Mouse (Mus musculus): Measurements from ENCODE around the gene Scand1. TPM values are rescaled to one million over a fixed set of nuclear protein-coding genes. Genes with fewer than 3 reads are reported as not detected.

The Scand1 gene
- polyA plus RNA-seq, 1 experiment = 80.6 TPM

DNA sequence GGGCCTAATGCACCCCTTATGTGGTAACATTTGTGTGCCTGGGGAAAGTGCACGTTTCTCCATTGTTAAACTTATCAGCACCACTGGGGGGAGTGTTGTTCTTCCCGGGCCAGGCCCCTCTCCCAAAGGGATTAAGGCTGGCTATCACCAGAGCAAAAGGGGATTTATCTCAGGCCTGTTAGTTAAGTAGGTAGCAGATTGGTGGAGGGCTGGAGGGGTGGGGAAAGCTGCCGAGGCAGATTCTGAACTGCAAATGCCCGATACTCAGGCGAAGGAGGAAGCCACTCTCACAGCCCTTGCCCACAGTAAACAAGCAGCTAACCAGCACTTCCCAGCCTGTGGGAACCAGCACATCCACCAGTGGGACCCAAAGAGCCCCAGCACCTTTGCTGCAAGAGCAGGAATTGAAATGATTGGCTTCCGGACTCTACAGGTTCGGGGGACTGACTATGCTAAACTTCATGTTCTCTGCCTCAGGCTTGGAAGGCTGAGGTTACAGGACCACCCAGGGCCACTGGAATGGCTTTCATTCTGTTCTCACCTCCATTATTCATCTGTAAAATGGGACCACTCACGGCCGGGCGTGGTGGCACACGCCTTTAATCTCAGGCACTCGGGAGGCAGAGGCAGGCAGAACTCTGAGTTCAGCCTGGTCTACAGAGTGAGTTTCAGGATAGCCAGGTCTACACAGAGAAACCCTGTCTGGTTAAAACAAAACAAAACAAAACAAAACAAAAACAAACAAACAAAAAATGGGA is 32.5 kb upstream of the Scand1 start:
- H3K27me3 ChIP-seq (ENCODE audit: control insufficient read depth, insufficient read depth, low read length) = no peaks in the 10 kb centered on the region
- TF ChIP-seq CTCF (IDR thresholded peaks at IDR 0.05; ENCODE audit: borderline replicate concordance, insufficient read depth, low read depth, low read length) (no peak; the same call in 1 of the 2 replicates), POLR2A (IDR thresholded peaks at IDR 0.05; ENCODE audit: borderline replicate concordance, insufficient read depth, low read length) (no peak)
- no peak overlapping the region for H3K27ac ChIP-seq (ENCODE audit: insufficient read depth, low read length)
- H3K4me1 ChIP-seq (ENCODE audit: control insufficient read depth, insufficient read depth, low read length) = no peaks in the 10 kb centered on the region; the same call in 1 of the 2 replicates
- no peak overlapping the region for H3K4me3 ChIP-seq (replicated peaks; ENCODE audit: insufficient read depth, low read depth, low read length)
- 65% methylated on average over 12 of the region's 12 CpGs for WGBS
- DNase-seq = peak; percentile 23 to 30

DNA sequence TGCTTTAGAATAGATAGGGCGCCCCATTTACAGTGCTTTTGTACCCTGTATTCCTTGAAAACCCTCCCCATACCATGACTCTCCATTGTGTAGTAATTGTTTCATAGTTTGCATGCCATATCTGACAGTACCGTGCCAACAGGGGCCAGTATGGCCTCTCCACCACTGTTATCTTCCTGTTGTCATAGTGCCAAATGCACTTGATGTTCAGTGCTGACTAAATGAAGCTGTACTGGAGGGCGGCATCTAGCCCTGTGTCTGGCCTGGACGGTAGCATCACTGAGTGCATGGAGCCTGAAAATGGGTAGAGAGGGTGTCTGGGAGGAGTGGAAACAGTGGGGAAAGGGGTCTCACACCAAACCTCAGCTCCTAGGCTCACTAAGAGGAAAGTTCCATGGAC is 27.6 kb upstream of the Scand1 start:
- no peak overlapping the region for H3K27ac ChIP-seq (ENCODE audit: insufficient read depth, low read length)
- WGBS = 82% methylated on average over 4 of the region's 4 CpGs
- no peaks in the 10 kb centered on the region; the same call in 1 of the 2 replicates for H3K4me1 ChIP-seq (ENCODE audit: control insufficient read depth, insufficient read depth, low read length)
- TF ChIP-seq CTCF (IDR thresholded peaks at IDR 0.05; ENCODE audit: borderline replicate concordance, insufficient read depth, low read depth, low read length) = no peak
- H3K27me3 ChIP-seq (ENCODE audit: control insufficient read depth, insufficient read depth, low read length) = no peaks in the 10 kb centered on the region
- DNase-seq = no peak
- no peak overlapping the region for H3K4me3 ChIP-seq (replicated peaks; ENCODE audit: insufficient read depth, low read depth, low read length)

DNA sequence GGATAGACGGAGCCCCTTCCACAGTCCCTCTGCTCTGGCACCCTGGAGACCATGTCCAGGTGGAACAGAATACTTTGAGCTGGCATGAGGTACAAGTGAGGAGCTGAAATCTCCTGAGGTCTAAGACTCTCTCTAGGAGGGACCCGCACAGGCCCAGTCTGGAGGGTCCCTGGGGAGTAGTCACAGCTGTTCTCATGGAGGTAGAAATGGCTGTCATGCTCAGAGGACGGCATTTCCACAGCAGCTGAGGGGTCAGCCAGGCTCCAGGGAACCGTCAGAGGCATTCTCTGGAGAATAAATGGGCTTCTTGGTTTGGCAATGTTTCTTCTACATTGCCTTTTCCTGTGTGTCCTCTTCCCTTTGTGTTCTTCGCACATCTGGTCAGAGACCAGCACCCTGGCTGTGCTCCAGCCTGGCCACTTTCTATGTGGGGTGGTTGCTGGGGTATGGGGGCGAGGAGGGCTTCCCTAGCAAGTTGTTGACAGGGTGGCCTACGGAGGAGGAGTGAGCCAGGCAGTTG is 19.0 kb upstream of the Scand1 start:
- H3K4me3 ChIP-seq (replicated peaks; ENCODE audit: insufficient read depth, low read depth, low read length) = no peak overlapping the region
- no peak for DNase-seq
- WGBS = 68% methylated on average over 7 of the region's 7 CpGs
- TF ChIP-seq CTCF (IDR thresholded peaks at IDR 0.05; ENCODE audit: borderline replicate concordance, insufficient read depth, low read depth, low read length) = no peak
- no peak for TF ChIP-seq POLR2A (IDR thresholded peaks at IDR 0.05; ENCODE audit: borderline replicate concordance, insufficient read depth, low read length)
- no peak overlapping the region for H3K27ac ChIP-seq (ENCODE audit: insufficient read depth, low read length)
- no peaks in the 10 kb centered on the region for H3K4me1 ChIP-seq (ENCODE audit: control insufficient read depth, insufficient read depth, low read length)
- no peaks in the 10 kb centered on the region for H3K27me3 ChIP-seq (ENCODE audit: control insufficient read depth, insufficient read depth, low read length)

DNA sequence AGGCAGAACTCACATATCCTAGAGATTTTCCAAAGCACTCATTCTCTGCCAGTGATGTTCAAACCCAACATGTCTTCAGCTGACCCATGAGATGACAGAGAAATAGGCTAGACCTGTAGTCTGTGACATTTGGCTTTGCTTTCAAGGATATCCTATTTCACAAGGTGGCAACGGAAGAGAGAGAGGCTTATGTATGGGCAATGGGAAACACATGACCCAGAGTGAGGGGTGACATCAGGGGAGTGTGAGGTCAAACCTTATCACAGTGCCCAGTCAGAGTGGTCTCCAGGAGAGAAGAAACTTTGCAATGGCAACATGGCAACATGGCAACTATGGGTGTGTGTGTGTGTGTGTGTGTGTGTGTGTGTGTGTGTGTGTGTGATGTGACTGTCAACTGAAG is 18.2 kb upstream of the Scand1 start:
- Histone ChIP-seq H3K4me1 (ENCODE audit: control insufficient read depth, insufficient read depth, low read length) (no peaks in the 10 kb centered on the region), H3K27me3 (ENCODE audit: control insufficient read depth, insufficient read depth, low read length) (no peaks in the 10 kb centered on the region), H3K27ac (ENCODE audit: insufficient read depth, low read length) (no peak overlapping the region), H3K4me3 (replicated peaks; ENCODE audit: insufficient read depth, low read depth, low read length) (no peak overlapping the region)
- 76% methylated on average over 1 of the region's 1 CpGs for WGBS
- no peak for DNase-seq
- TF ChIP-seq CTCF (IDR thresholded peaks at IDR 0.05; ENCODE audit: borderline replicate concordance, insufficient read depth, low read depth, low read length) (no peak), POLR2A (IDR thresholded peaks at IDR 0.05; ENCODE audit: borderline replicate concordance, insufficient read depth, low read length) (no peak)

DNA sequence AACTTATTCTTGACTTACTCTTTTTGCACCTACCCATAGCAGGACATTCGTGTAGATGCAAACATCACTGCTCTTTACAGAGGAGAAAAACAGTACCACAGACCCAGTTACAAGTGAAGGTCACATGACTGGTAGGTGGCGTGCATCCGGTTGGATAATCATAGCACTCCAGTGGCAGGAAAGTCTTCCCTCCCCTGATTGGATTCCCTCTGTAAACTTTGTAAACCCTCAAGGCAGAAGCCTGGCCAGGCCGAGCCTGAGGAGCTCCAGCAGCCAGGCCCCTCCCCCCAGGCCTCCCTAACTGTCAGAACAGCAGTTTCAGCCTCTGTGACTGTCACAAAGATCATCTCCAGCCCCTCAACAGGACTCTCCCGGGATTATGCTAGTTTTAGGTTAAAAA is 12.2 kb upstream of the Scand1 start:
- no peak overlapping the region for H3K27ac ChIP-seq (ENCODE audit: insufficient read depth, low read length)
- H3K27me3 ChIP-seq (ENCODE audit: control insufficient read depth, insufficient read depth, low read length) = no peaks in the 10 kb centered on the region
- 58% methylated on average over 5 of the region's 5 CpGs for WGBS
- TF ChIP-seq POLR2A (IDR thresholded peaks at IDR 0.05; ENCODE audit: borderline replicate concordance, insufficient read depth, low read length) = no peak
- TF ChIP-seq CTCF (IDR thresholded peaks at IDR 0.05; ENCODE audit: borderline replicate concordance, insufficient read depth, low read depth, low read length) = no peak
- H3K4me3 ChIP-seq (replicated peaks; ENCODE audit: insufficient read depth, low read depth, low read length) = no peak overlapping the region
- H3K4me1 ChIP-seq (ENCODE audit: control insufficient read depth, insufficient read depth, low read length) = no peaks in the 10 kb centered on the region
- DNase-seq = no peak

DNA sequence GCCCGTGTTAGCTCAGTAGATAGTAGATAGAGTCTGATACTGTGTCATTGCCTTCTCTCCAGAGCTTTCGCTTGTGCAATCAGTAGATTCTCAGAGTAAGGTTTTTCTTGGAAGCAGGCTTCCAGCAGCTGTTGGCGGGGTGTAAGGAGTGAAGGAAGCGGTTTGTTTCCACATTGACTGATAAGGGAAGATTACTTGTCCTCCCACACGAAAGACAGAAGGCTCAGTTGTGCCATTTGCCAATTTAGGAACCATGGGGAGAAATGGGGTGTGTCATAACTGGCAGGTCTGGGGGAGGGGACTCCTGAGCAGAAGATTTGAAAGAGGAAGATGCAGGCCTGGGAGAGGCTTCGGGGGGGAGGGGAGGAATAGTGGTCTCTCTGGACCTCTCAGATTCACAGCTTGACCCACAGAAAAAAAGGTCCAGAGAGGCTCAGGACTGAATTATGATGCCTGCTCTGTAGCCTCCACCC is 11.6 kb upstream of the Scand1 start:
- no peaks in the 10 kb centered on the region for H3K27me3 ChIP-seq (ENCODE audit: control insufficient read depth, insufficient read depth, low read length)
- no peak overlapping the region for H3K27ac ChIP-seq (ENCODE audit: insufficient read depth, low read length)
- TF ChIP-seq POLR2A (IDR thresholded peaks at IDR 0.05; ENCODE audit: borderline replicate concordance, insufficient read depth, low read length) (no peak), CTCF (IDR thresholded peaks at IDR 0.05; ENCODE audit: borderline replicate concordance, insufficient read depth, low read depth, low read length) (no peak)
- no peak for DNase-seq
- WGBS = 64% methylated on average over 6 of the region's 6 CpGs
- no peak overlapping the region for H3K4me3 ChIP-seq (replicated peaks; ENCODE audit: insufficient read depth, low read depth, low read length)
- H3K4me1 ChIP-seq (ENCODE audit: control insufficient read depth, insufficient read depth, low read length) = no peaks in the 10 kb centered on the region

DNA sequence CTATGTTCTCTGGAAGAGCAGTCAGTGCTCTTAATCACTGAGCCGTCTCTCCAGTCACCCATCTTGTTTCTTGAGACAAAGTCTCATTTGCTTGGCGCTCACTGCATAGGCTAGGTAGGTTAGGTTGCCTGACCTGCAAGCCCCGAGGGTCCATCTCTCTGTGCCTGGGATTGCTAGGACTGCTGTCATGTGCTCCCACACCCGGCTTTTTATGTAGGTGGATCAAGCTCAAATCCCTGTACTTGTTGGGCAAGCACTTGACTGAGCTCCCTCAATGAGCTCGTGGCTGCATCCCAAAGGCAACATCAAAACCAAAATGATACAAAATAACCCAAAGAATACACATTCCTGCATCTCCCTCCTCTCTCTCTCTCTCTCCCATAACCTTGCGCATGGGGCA is 9.0 kb upstream of the Scand1 start:
- H3K27me3 ChIP-seq (ENCODE audit: control insufficient read depth, insufficient read depth, low read length) = no peaks in the 10 kb centered on the region
- WGBS = 91% methylated on average over 6 of the region's 6 CpGs
- TF ChIP-seq CTCF (IDR thresholded peaks at IDR 0.05; ENCODE audit: borderline replicate concordance, insufficient read depth, low read depth, low read length) (no peak), POLR2A (IDR thresholded peaks at IDR 0.05; ENCODE audit: borderline replicate concordance, insufficient read depth, low read length) (no peak)
- no peak overlapping the region for H3K4me3 ChIP-seq (replicated peaks; ENCODE audit: insufficient read depth, low read depth, low read length)
- H3K27ac ChIP-seq (ENCODE audit: insufficient read depth, low read length) = no peak overlapping the region
- no peaks in the 10 kb centered on the region for H3K4me1 ChIP-seq (ENCODE audit: control insufficient read depth, insufficient read depth, low read length)
- no peak for DNase-seq

DNA sequence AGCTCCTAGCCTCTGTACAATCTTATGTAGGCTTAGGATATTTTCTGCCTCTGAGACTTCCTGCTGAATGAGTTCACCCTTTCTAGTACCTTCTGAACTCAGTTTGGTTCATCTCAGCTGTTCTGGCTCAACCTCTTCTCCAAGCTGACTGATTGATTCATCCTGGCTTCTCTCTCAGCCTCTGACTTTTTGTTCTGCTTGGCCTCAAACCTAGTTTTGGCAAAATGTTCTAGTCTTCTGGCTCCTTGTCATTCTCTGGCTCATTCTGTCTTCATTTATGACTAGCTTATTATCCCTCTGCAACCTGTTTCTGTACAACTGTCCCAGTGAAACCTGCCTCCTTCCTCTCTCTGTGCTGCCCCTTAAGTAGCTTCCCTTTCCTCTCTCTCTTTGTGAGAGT is 6.0 kb upstream of the Scand1 start:
- no peaks in the 10 kb centered on the region for H3K27me3 ChIP-seq (ENCODE audit: control insufficient read depth, insufficient read depth, low read length)
- TF ChIP-seq POLR2A (IDR thresholded peaks at IDR 0.05; ENCODE audit: borderline replicate concordance, insufficient read depth, low read length) (no peak), CTCF (IDR thresholded peaks at IDR 0.05; ENCODE audit: borderline replicate concordance, insufficient read depth, low read depth, low read length) (no peak)
- no peak overlapping the region for H3K4me3 ChIP-seq (replicated peaks; ENCODE audit: insufficient read depth, low read depth, low read length)
- no peak for DNase-seq
- H3K4me1 ChIP-seq (ENCODE audit: control insufficient read depth, insufficient read depth, low read length) = no peaks in the 10 kb centered on the region
- H3K27ac ChIP-seq (ENCODE audit: insufficient read depth, low read length) = no peak overlapping the region

Data from cerebellum, adult 2 months (tissue).